Mouse (Mus musculus) layer of hippocampus, postnatal 36 days (tissue): ENCODE data around the gene Kyat1. TPM values are rescaled to one million over a fixed set of nuclear protein-coding genes. Genes with fewer than 3 reads are reported as not detected.
A peak's percentile ranks its signal among the peaks of the same experiment; 100 is the strongest.
"Not testable (repeated sequence)": the region's sequence is repeated elsewhere in the genome, so short reads cannot be mapped to it uniquely, and the experiment has no call there.

Experiments
- DNase-seq, 2 experiments: peaks; one replicate each; pipeline ENCODE4 v3.0.0; 2022
- total RNA-seq, 2 experiments: library from RNA; stranded (reverse); gene quantifications; 2 replicates each; pipeline ENCODE4 v1.2.3; 2021

Gene Kyat1
- total RNA-seq, 2 experiments from 2014 or later = 16.0 to 16.2 TPM

- no peak for DNase-seq
Measured at GRCm38 (mm10) chr2:30171997-30172382, 33.7 kb downstream of the Kyat1 start.

GRCm38 (mm10) chr2:30171371-30171996, 34.2 kb downstream of the Kyat1 start, which contains the start of gene Endog:
Endog (plus strand) TSS chr2:30171493.
- DNase-seq = peak; percentile 85 to 88

- no peak for DNase-seq
Measured at GRCm38 (mm10) chr2:30166677-30167076, 39.0 kb downstream of the Kyat1 start.

GRCm38 (mm10) chr2:30164340-30164932, 41.2 kb downstream of the Kyat1 start:
- DNase-seq = no peak

GRCm38 (mm10) chr2:30161809-30162208, 43.8 kb downstream of the Kyat1 start:
- DNase-seq = no peak

GRCm38 (mm10) chr2:30159871-30160270, 45.8 kb downstream of the Kyat1 start:
- DNase-seq = not testable (repeated sequence)

GRCm38 (mm10) chr2:30152616-30153015, 53.0 kb downstream of the Kyat1 start:
- DNase-seq = no peak

- no peak for DNase-seq
Measured at GRCm38 (mm10) chr2:30151840-30152239, 53.8 kb downstream of the Kyat1 start.

- no peak for DNase-seq
Measured at GRCm38 (mm10) chr2:30147466-30147865, 58.2 kb downstream of the Kyat1 start.

- no peak for DNase-seq
Measured at GRCm38 (mm10) chr2:30144436-30144835, 61.2 kb downstream of the Kyat1 start.

- DNase-seq = not testable (repeated sequence)
Measured at GRCm38 (mm10) chr2:30140021-30140420, 65.6 kb downstream of the Kyat1 start.

- no peak for DNase-seq
Measured at GRCm38 (mm10) chr2:30136458-30136857, 69.2 kb downstream of the Kyat1 start.

Other genes starting within 250 kb of the Kyat1 start
- 100 to 1,000 TPM; 824 to 881 TPM for gene Sptan1, start 240.3 kb downstream of the Kyat1 start, total RNA-seq
- 10 to 100 TPM; 31.8 to 34.0 TPM for gene Wdr34, start 157.0 kb downstream of the Kyat1 start, total RNA-seq
- 100 to 1,000 TPM; 189 to 193 TPM for gene Set, start 148.5 kb downstream of the Kyat1 start, total RNA-seq
- 1 to 10 TPM; 1.1 to 2.0 TPM for gene Pkn3, start 128.2 kb downstream of the Kyat1 start, total RNA-seq
- 1 to 10 TPM; 9.4 to 9.5 TPM for gene Zdhhc12, start 112.2 kb downstream of the Kyat1 start, total RNA-seq
- gene Zer1, start 81.3 kb downstream of the Kyat1 start, total RNA-seq = 100 to 1,000 TPM; 189 to 198 TPM
- 10 to 100 TPM; 58.5 to 61.7 TPM for gene Tbc1d13, start 72.1 kb downstream of the Kyat1 start, total RNA-seq
- gene Endog, start 34.4 kb downstream of the Kyat1 start, total RNA-seq = 10 to 100 TPM; 21.3 to 21.9 TPM
- 10 to 100 TPM; 34.5 to 37.2 TPM for gene Spout1, start 27.4 kb downstream of the Kyat1 start, total RNA-seq
- gene Lrrc8a, start 31.9 kb upstream of the Kyat1 start, total RNA-seq = 10 to 100 TPM; 52.4 to 57.5 TPM
- 10 to 100 TPM in 1 of 2 experiments, 1 to 10 TPM in 1; 9.2 to 11.1 TPM for gene Gm28035, start 34.7 kb upstream of the Kyat1 start, total RNA-seq
- 10 to 100 TPM; 16.8 to 21.9 TPM for gene Phyhd1, start 60.4 kb upstream of the Kyat1 start, total RNA-seq
- gene Gm28038, start 75.2 kb upstream of the Kyat1 start, total RNA-seq = not detected
- 10 to 100 TPM; 20.9 to 22.2 TPM for gene Dolk, start 80.5 kb upstream of the Kyat1 start, total RNA-seq
- 10 to 100 TPM; 21.1 to 23.4 TPM for gene Nup188, start 80.5 kb upstream of the Kyat1 start, total RNA-seq
- gene Sh3glb2, start 153.5 kb upstream of the Kyat1 start, total RNA-seq = 100 to 1,000 TPM; 255 to 284 TPM
- 100 to 1,000 TPM; 108 to 121 TPM for gene Miga2, start 158.4 kb upstream of the Kyat1 start, total RNA-seq
- gene Dolpp1, start 186.4 kb upstream of the Kyat1 start, total RNA-seq = 10 to 100 TPM; 26.8 to 28.6 TPM
- gene Crat, start 210.0 kb upstream of the Kyat1 start, total RNA-seq = 10 to 100 TPM; 42.5 to 46.1 TPM
- 100 to 1,000 TPM; 166 to 168 TPM for gene Ptpa, start 210.2 kb upstream of the Kyat1 start, total RNA-seq